Mouse (Mus musculus) myocyte (in vitro differentiated cells): ENCODE results near the gene Sox8.

Experiments used
- E2F4 ChIP-seq: IDR thresholded peaks from one replicate; pipeline ENCODE4 v1.6.1; 2011; ENCODE audit warnings: mild to moderate bottlenecking, control low read depth, moderate library complexity; ENCODE audit not compliant: insufficient read depth
- MAX ChIP-seq: IDR thresholded peaks from one replicate; pipeline ENCODE4 v1.6.1; 2011; ENCODE audit warnings: low read depth, mild to moderate bottlenecking, control low read depth
- MYOD1 ChIP-seq, 3 experiments: IDR thresholded peaks; one replicate each; pipeline ENCODE4 v1.6.1; 2011; ENCODE audit warnings: control low read depth in 2 of 3, low read depth in 2 of 3, mild to moderate bottlenecking in 2 of 3, moderate library complexity in 1 of 3; ENCODE audit not compliant: insufficient read length in 2 of 3, control insufficient read depth in 1 of 3
- POLR2A ChIP-seq: IDR thresholded peaks from one replicate; pipeline ENCODE4 v1.6.1; 2011; ENCODE audit warnings: low read depth, mild to moderate bottlenecking, control low read depth, moderate library complexity; ENCODE audit not compliant: insufficient read length
- POLR2AphosphoS2 ChIP-seq: IDR thresholded peaks from one replicate; pipeline ENCODE4 v1.6.1; 2011; ENCODE audit warnings: low read depth, control low read depth; ENCODE audit not compliant: insufficient read length

DNA sequence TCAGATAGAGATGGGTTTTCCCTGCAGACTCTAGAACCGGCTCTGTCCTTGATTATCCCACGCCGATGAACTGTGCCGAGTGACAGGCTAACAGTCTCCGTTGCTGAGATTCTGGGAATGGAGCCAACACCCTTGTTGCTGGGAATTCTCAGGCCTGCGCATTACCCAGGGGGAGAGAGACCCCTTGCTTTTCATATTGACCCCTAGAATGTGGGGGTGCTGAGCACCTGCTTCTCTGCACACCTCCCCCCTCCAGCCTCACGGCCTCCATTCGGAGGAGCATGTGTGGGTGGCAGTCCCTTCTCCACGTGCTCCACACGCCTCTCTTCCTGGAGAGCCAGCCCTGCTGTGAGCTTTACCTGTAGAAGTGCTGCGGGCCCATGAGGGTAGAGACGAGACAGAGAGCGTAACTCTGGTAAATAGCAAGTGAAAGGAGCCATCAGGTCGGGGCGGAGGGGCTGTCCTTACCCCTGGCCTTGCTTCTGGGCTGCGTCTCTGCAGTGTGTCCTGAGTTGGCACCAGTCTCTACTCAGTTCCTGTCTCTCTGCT, 48.1 kb upstream of the Sox8 start:
- no peak for TF ChIP-seq MAX
- no peak for TF ChIP-seq MYOD1 (IDR thresholded peaks at IDR 0.05; ENCODE audit: control insufficient read depth in 1 of 3, insufficient read length in 2 of 3, low read depth in 2 of 3)
- no peak for TF ChIP-seq E2F4
- TF ChIP-seq POLR2AphosphoS2 = no peak
- TF ChIP-seq POLR2A = no peak
